Mouse (Mus musculus): ENCODE results near the gene Spn. TPM values are rescaled to one million over a fixed set of nuclear protein-coding genes. Genes with fewer than 3 reads are reported as not detected.
"Not testable (repeated sequence)": the region's sequence is repeated elsewhere in the genome, so short reads cannot be mapped to it uniquely, and the experiment has no call there.

Spn gene
- 0.16 TPM in 1 of 2 replicates, not detected in the other for total RNA-seq (2014; rRNA removed)
- polyA plus RNA-seq (2015; fragmentation: Nextera tagmentation; extraction: Ambion mirVana): not detected in 2 replicates

DNA sequence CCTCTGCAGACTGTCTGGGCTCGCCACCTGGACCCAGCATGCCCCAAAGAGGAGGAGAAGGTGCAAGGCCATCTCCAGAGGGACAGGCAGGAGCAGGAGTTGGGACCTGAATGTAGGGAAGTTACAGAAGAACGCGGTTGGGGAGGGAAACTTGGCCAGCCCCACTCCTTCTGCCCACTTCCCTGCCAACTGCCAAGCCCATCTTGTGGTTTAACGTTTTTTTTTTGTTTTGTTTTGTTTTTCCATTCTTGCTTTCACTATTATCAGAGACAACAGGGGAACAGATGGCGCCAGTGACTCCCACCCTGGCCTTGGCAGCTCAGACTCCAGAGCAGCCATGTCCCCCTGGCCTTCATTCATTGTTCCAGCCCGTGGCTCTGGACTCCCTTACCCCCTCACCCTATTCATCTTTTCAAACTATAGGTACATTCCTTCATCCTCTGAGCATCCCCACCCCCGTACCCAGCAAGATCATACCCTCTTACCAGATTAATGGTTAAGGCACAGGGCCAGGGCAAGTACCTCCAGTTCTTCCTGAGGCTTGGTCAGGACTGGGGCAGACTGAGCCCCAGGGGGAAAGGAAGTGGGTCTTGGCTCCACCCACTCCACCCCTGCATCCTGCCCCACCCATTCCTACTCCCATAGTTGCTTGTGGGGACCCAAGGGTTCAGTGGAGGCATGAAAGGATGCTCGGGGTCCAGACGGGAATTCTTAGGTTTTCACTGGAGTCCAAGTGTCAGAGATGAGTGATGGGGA is at the start of gene Spn:
Spn (minus strand) TSS at position 562 of the 756 bp plus-strand sequence.
- TF ChIP-seq CTCF (IDR thresholded peaks at IDR 0.05): no peak
- Histone ChIP-seq H3K4me3 (ENCODE audit: low read depth, low read length) (no peak within 1 kb of the TSS), H3K4me2 (ENCODE audit: low read depth, low read length, poor library complexity, severe bottlenecking) (no peak within 1 kb of the TSS), H3K27me3 (ENCODE audit: insufficient read depth, low read length) (no peaks in the 10 kb centered on the region), H3K9ac (replicated peaks; ENCODE audit: low read length, poor library complexity, severe bottlenecking) (no peak within 1 kb of the TSS), H3K9me3 (ENCODE audit: low read length) (no peaks in the 10 kb centered on the region), H3K4me1 (ENCODE audit: insufficient read depth, low read length) (no peaks in the 10 kb centered on the region), H3K36me3 (ENCODE audit: insufficient read depth, low read length) (no peaks in the 10 kb centered on the region), H3K27ac (ENCODE audit: low read depth, low read length) (no peak within 1 kb of the TSS)
- WGBS: 69% methylated on average over 9 of the region's 9 CpGs
- DNase-seq (ENCODE audit: low spot score) (no peak), ATAC-seq (ENCODE audit: low FRiP score) (no peak)

DNA sequence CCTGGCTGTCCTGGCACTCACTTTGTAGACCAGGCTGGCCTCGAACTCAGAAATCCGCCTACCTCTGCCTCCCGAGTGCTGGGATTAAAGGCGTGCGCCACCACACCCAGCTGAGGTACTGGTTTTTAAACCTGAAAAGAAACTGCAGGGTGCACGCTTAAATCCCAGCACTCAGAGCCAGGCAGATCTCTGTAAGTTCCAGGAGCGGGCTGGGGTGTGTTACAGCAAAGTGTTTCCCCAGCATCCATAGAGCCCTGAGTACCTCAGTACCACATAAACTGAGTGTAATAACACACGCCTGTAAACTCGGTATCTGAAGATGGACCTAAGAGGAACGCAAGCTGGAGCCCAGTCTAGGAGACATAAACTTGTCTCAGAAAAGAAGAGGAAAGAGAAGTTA is 49.7 kb upstream of the Spn start:
- no peak for TF ChIP-seq CTCF (IDR thresholded peaks at IDR 0.05)
- no peak for ATAC-seq (ENCODE audit: low FRiP score)

GRCm38 (mm10) chr7:127185601-127186000 is 48.0 kb upstream of the Spn start:
- Histone ChIP-seq H3K36me3 (ENCODE audit: insufficient read depth, low read length) (no peaks in the 10 kb centered on the region), H3K27ac (ENCODE audit: low read depth, low read length) (no peak overlapping the region), H3K4me3 (ENCODE audit: low read depth, low read length) (no peak overlapping the region), H3K4me2 (ENCODE audit: low read depth, low read length, poor library complexity, severe bottlenecking) (no peak overlapping the region), H3K27me3 (ENCODE audit: insufficient read depth, low read length) (no peaks in the 10 kb centered on the region), H3K9ac (replicated peaks; ENCODE audit: low read length, poor library complexity, severe bottlenecking) (no peak overlapping the region), H3K9me3 (ENCODE audit: low read length) (no peaks in the 10 kb centered on the region), H3K4me1 (ENCODE audit: insufficient read depth, low read length) (no peaks in the 10 kb centered on the region)
- 70% methylated on average over 3 of the region's 3 CpGs for WGBS
- DNase-seq (ENCODE audit: low spot score) (peak; percentile 44), ATAC-seq (ENCODE audit: low FRiP score) (no peak)
- peak; percentile 66 for TF ChIP-seq CTCF (IDR thresholded peaks at IDR 0.05)

More for the DNA sequence above, 49.7 kb upstream of the Spn start:
- H3K4me3 ChIP-seq (ENCODE audit: low read depth, low read length): no peak overlapping the region
- no peaks in the 10 kb centered on the region for H3K27me3 ChIP-seq (ENCODE audit: insufficient read depth, low read length)
- no peaks in the 10 kb centered on the region for H3K4me1 ChIP-seq (ENCODE audit: insufficient read depth, low read length)
- 70% methylated on average over 10 of the region's 10 CpGs for WGBS
- H3K4me2 ChIP-seq (ENCODE audit: low read depth, low read length, poor library complexity, severe bottlenecking): no peak overlapping the region
- no peak for DNase-seq (ENCODE audit: low spot score)
- no peaks in the 10 kb centered on the region for H3K9me3 ChIP-seq (ENCODE audit: low read length)
- no peak overlapping the region for H3K27ac ChIP-seq (ENCODE audit: low read depth, low read length)
- H3K36me3 ChIP-seq (ENCODE audit: insufficient read depth, low read length): peaks cover 8% of the 10 kb centered on the region; the same call in 1 of the 2 replicates
- H3K9ac ChIP-seq (replicated peaks; ENCODE audit: low read length, poor library complexity, severe bottlenecking): no peak overlapping the region

GRCm38 (mm10) chr7:127184720-127185119 is 47.1 kb upstream of the Spn start:
- Histone ChIP-seq H3K4me1 (ENCODE audit: insufficient read depth, low read length) (no peaks in the 10 kb centered on the region), H3K27me3 (ENCODE audit: insufficient read depth, low read length) (no peaks in the 10 kb centered on the region), H3K27ac (ENCODE audit: low read depth, low read length) (no peak overlapping the region), H3K36me3 (ENCODE audit: insufficient read depth, low read length) (no peaks in the 10 kb centered on the region), H3K4me2 (ENCODE audit: low read depth, low read length, poor library complexity, severe bottlenecking) (no peak overlapping the region), H3K9ac (replicated peaks; ENCODE audit: low read length, poor library complexity, severe bottlenecking) (no peak overlapping the region), H3K4me3 (ENCODE audit: low read depth, low read length) (no peak overlapping the region), H3K9me3 (ENCODE audit: low read length) (no peaks in the 10 kb centered on the region)
- DNase-seq (ENCODE audit: low spot score) (no peak), ATAC-seq (ENCODE audit: low FRiP score) (no peak)
- 57% methylated on average over 1 of the region's 1 CpGs for WGBS
- TF ChIP-seq CTCF (IDR thresholded peaks at IDR 0.05): no peak

GRCm38 (mm10) chr7:127183828-127184227 is 46.2 kb upstream of the Spn start:
- Histone ChIP-seq H3K9me3 (ENCODE audit: low read length) (no peaks in the 10 kb centered on the region), H3K27ac (ENCODE audit: low read depth, low read length) (no peak overlapping the region), H3K9ac (replicated peaks; ENCODE audit: low read length, poor library complexity, severe bottlenecking) (no peak overlapping the region), H3K4me3 (ENCODE audit: low read depth, low read length) (no peak overlapping the region), H3K4me1 (ENCODE audit: insufficient read depth, low read length) (no peaks in the 10 kb centered on the region), H3K27me3 (ENCODE audit: insufficient read depth, low read length) (no peaks in the 10 kb centered on the region), H3K36me3 (ENCODE audit: insufficient read depth, low read length) (no peaks in the 10 kb centered on the region), H3K4me2 (ENCODE audit: low read depth, low read length, poor library complexity, severe bottlenecking) (no peak overlapping the region)
- 84% methylated on average over 6 of the region's 6 CpGs for WGBS
- TF ChIP-seq CTCF (IDR thresholded peaks at IDR 0.05): peak; percentile 27; the same call in 1 of the 2 replicates
- no peak for ATAC-seq (ENCODE audit: low FRiP score)
- DNase-seq (ENCODE audit: low spot score): no peak

GRCm38 (mm10) chr7:127183345-127183744 is 45.7 kb upstream of the Spn start:
- H3K27me3 ChIP-seq (ENCODE audit: insufficient read depth, low read length): no peaks in the 10 kb centered on the region
- 81% methylated on average over 8 of the region's 8 CpGs for WGBS

GRCm38 (mm10) chr7:127181724-127182123 is 44.1 kb upstream of the Spn start:
- 15% methylated on average over 2 of the region's 3 CpGs for WGBS
- H3K4me3 ChIP-seq (ENCODE audit: low read depth, low read length): not testable (repeated sequence)

More at GRCm38 (mm10) chr7:127183345-127183744, 45.7 kb upstream of the Spn start:
- no peak overlapping the region for H3K9ac ChIP-seq (replicated peaks; ENCODE audit: low read length, poor library complexity, severe bottlenecking)
- no peak for TF ChIP-seq CTCF (IDR thresholded peaks at IDR 0.05)
- H3K36me3 ChIP-seq (ENCODE audit: insufficient read depth, low read length): no peaks in the 10 kb centered on the region
- H3K4me1 ChIP-seq (ENCODE audit: insufficient read depth, low read length): no peaks in the 10 kb centered on the region
- H3K4me2 ChIP-seq (ENCODE audit: low read depth, low read length, poor library complexity, severe bottlenecking): no peak overlapping the region
- no peak for ATAC-seq (ENCODE audit: low FRiP score)
- no peak for DNase-seq (ENCODE audit: low spot score)
- no peaks in the 10 kb centered on the region for H3K9me3 ChIP-seq (ENCODE audit: low read length)
- no peak overlapping the region for H3K27ac ChIP-seq (ENCODE audit: low read depth, low read length)
- no peak overlapping the region for H3K4me3 ChIP-seq (ENCODE audit: low read depth, low read length)

More at GRCm38 (mm10) chr7:127181724-127182123, 44.1 kb upstream of the Spn start:
- H3K9me3 ChIP-seq (ENCODE audit: low read length); DNase-seq (ENCODE audit: low spot score); H3K4me1 ChIP-seq (ENCODE audit: insufficient read depth, low read length); ATAC-seq (ENCODE audit: low FRiP score); H3K36me3 ChIP-seq (ENCODE audit: insufficient read depth, low read length); H3K27me3 ChIP-seq (ENCODE audit: insufficient read depth, low read length); H3K9ac ChIP-seq (replicated peaks; ENCODE audit: low read length, poor library complexity, severe bottlenecking); H3K4me2 ChIP-seq (ENCODE audit: low read depth, low read length, poor library complexity, severe bottlenecking); H3K27ac ChIP-seq (ENCODE audit: low read depth, low read length): not testable (repeated sequence)

Data from midbrain, postnatal 0 days (tissue).